Mouse (Mus musculus) heart, adult 2 months (tissue): ENCODE measurements around the gene Gli2. TPM values are rescaled to one million over a fixed set of nuclear protein-coding genes. Genes with fewer than 3 reads are reported as not detected.

Source experiments
- DNase-seq, 2 experiments: peaks; one replicate each; pipeline ENCODE4 v3.0.0; 2021
- H3K27ac ChIP-seq: fragments of 200-600 bp; 2 replicates; pipeline ENCODE4 v1.8.1; 2022
- H3K27me3 ChIP-seq: fragments of 200-500 bp; 2 replicates; pipeline ENCODE4 v1.6.1; 2012; ENCODE audit warnings: mild to moderate bottlenecking, low read length, inconsistent platforms, mixed read lengths; ENCODE audit not compliant: control insufficient read depth, insufficient read depth
- H3K36me3 ChIP-seq: fragments of 200-500 bp; 2 replicates; pipeline ENCODE4 v1.6.1; 2012; ENCODE audit warnings: low read length, inconsistent platforms; ENCODE audit not compliant: control insufficient read depth, insufficient read depth
- H3K4me1 ChIP-seq: fragments of 200-500 bp; 2 replicates; pipeline ENCODE4 v1.6.1; 2011; ENCODE audit warnings: low read length; ENCODE audit not compliant: control insufficient read depth, insufficient read depth
- H3K4me3 ChIP-seq: fragments of 200-600 bp; 2 replicates; pipeline ENCODE4 v1.8.1; 2022
- H3K79me2 ChIP-seq: fragments of 200-500 bp; replicated peaks from 2 replicates; pipeline ENCODE4 v1.6.1; 2012; ENCODE audit warnings: mild to moderate bottlenecking, inconsistent platforms, low read length, moderate library complexity, mixed read lengths; ENCODE audit not compliant: control insufficient read depth, insufficient read depth
- H3K9ac ChIP-seq: fragments of 200-500 bp; 2 replicates; pipeline ENCODE4 v1.6.1; 2012; ENCODE audit warnings: low read depth, mild to moderate bottlenecking, control low read depth, inconsistent platforms, low read length, mixed read lengths
- CTCF ChIP-seq: fragments of 200-600 bp; IDR thresholded peaks from 2 replicates; pipeline ENCODE4 v1.8.1; 2022; ENCODE audit warnings: antibody characterized with exemption, mild to moderate bottlenecking, moderate library complexity
- EP300 ChIP-seq: fragments of 200-500 bp; IDR thresholded peaks from 2 replicates; pipeline ENCODE4 v1.6.1; 2011; ENCODE audit warnings: low read depth, low read length, control low read depth; ENCODE audit not compliant: insufficient read depth
- POLR2A ChIP-seq: fragments of 200-500 bp; IDR thresholded peaks from 2 replicates; pipeline ENCODE4 v1.6.1; 2011; ENCODE audit warnings: mild to moderate bottlenecking, low read depth, low read length, control low read depth; ENCODE audit not compliant: insufficient read depth
- WGBS: fragments of 180-500 bp; shearing (Covaris S2); methylation state at CpG from one replicate; pipeline ENCODE4 v1.1.7; 2018; 5-methylcytosine and 5-hydroxymethylcytosine counted together
- intact Hi-C: fragments of 180-260 bp; cut with DNase I; formaldehyde crosslinking; loops from one replicate; pipeline ENCODE4 v1.15.1; 2025
- polyA plus RNA-seq: library from polyadenylated mRNA; depleted of rRNA; stranded (reverse); fragments of >200 nt; gene quantifications from 2 replicates; pipeline ENCODE4 v1.2.3, GENCODE M21; 2012
- total RNA-seq, 2 experiments: library from RNA; stranded (reverse); gene quantifications; 2 replicates each; pipeline ENCODE4 v1.2.3; 2021

Gene Gli2
- total and polyA plus RNA-seq, 3 experiments: 1.0 to 2.6 (median 1.2) TPM

GRCm38 (mm10) chr1:118938206-118938605 lies 115.2 kb downstream of the Gli2 start:
- no peak for TF ChIP-seq POLR2A
- TF ChIP-seq EP300: no peak
- TF ChIP-seq CTCF: no peak
- Histone ChIP-seq H3K9ac (no peak overlapping the region), H3K27ac (no peak overlapping the region), H3K79me2 (no peaks in the 10 kb centered on the region), H3K4me3 (no peak overlapping the region), H3K4me1 (no peaks in the 10 kb centered on the region; the same call in 1 of the 2 replicates), H3K27me3 (no peaks in the 10 kb centered on the region), H3K36me3 (no peaks in the 10 kb centered on the region)
- DNase-seq: peak; percentile 44 to 46
- intact Hi-C loops: no loop called here
- 66% methylated on average over 4 of the region's 4 CpGs for WGBS

- no peak overlapping the region for H3K4me3 ChIP-seq
- no peaks in the 10 kb centered on the region for H3K27me3 ChIP-seq
- no peaks in the 10 kb centered on the region; the same call in 1 of the 2 replicates for H3K4me1 ChIP-seq
- TF ChIP-seq POLR2A: no peak
- TF ChIP-seq CTCF: no peak
- TF ChIP-seq EP300: no peak
- no peak overlapping the region for H3K9ac ChIP-seq
- no peak for DNase-seq
- H3K79me2 ChIP-seq: no peaks in the 10 kb centered on the region
- 17% methylated on average over 4 of the region's 4 CpGs for WGBS
- H3K36me3 ChIP-seq: no peaks in the 10 kb centered on the region
- intact Hi-C loops: no loop called here
- no peak overlapping the region for H3K27ac ChIP-seq
Measured at GRCm38 (mm10) chr1:118936108-118936507, 117.3 kb downstream of the Gli2 start.

- Histone ChIP-seq H3K36me3 (no peaks in the 10 kb centered on the region), H3K9ac (no peak overlapping the region), H3K27ac (no peak overlapping the region), H3K4me3 (no peak overlapping the region), H3K27me3 (no peaks in the 10 kb centered on the region), H3K4me1 (no peaks in the 10 kb centered on the region; the same call in 1 of the 2 replicates), H3K79me2 (no peaks in the 10 kb centered on the region)
- no peak for DNase-seq
- 46% methylated on average over 6 of the region's 6 CpGs for WGBS
- intact Hi-C loops: no loop called here
- TF ChIP-seq CTCF (no peak), EP300 (no peak), POLR2A (no peak)
Measured at GRCm38 (mm10) chr1:118935518-118935917, 117.9 kb downstream of the Gli2 start.

- H3K36me3 ChIP-seq: no peaks in the 10 kb centered on the region
- TF ChIP-seq POLR2A (no peak), CTCF (no peak), EP300 (no peak)
- DNase-seq: no peak
- H3K79me2 ChIP-seq: no peaks in the 10 kb centered on the region
- no peak overlapping the region for H3K9ac ChIP-seq
- H3K27me3 ChIP-seq: no peaks in the 10 kb centered on the region
- WGBS: 86% methylated on average over 5 of the region's 5 CpGs
- no peak overlapping the region for H3K4me3 ChIP-seq
- no peak overlapping the region for H3K27ac ChIP-seq
- H3K4me1 ChIP-seq: no peaks in the 10 kb centered on the region; the same call in 1 of the 2 replicates
- intact Hi-C loops: no loop called here
Measured at GRCm38 (mm10) chr1:118932167-118932566, 121.3 kb downstream of the Gli2 start.

- H3K4me1 ChIP-seq: no peaks in the 10 kb centered on the region; the same call in 1 of the 2 replicates
- H3K36me3 ChIP-seq: no peaks in the 10 kb centered on the region
- H3K4me3 ChIP-seq: no peak overlapping the region
- no peaks in the 10 kb centered on the region for H3K79me2 ChIP-seq
- H3K9ac ChIP-seq: no peak overlapping the region
- 58% methylated on average over 12 of the region's 12 CpGs for WGBS
- DNase-seq: peak; percentile 57 to 72
- H3K27ac ChIP-seq: peak overlapping the region; percentile 31; the same call in 1 of the 2 replicates
- no peaks in the 10 kb centered on the region for H3K27me3 ChIP-seq
- intact Hi-C loops: no loop called here
- TF ChIP-seq CTCF: no peak
- peak; percentile 49; the same call in 1 of the 2 replicates for TF ChIP-seq EP300
Measured at GRCm38 (mm10) chr1:118927543-118928354, 125.7 kb downstream of the Gli2 start.

GRCm38 (mm10) chr1:118926556-118926955 lies 126.9 kb downstream of the Gli2 start:
- Histone ChIP-seq H3K9ac (no peak overlapping the region), H3K36me3 (no peaks in the 10 kb centered on the region), H3K4me3 (no peak overlapping the region), H3K27ac (no peak overlapping the region), H3K27me3 (no peaks in the 10 kb centered on the region), H3K4me1 (no peaks in the 10 kb centered on the region; the same call in 1 of the 2 replicates), H3K79me2 (no peaks in the 10 kb centered on the region)
- intact Hi-C loops: no loop called here
- no peak for DNase-seq
- TF ChIP-seq CTCF (no peak), POLR2A (no peak), EP300 (no peak)
- WGBS: 78% methylated on average over 7 of the region's 7 CpGs
